Mouse (Mus musculus): ENCODE results near the gene Mapk11. TPM values are rescaled to one million over a fixed set of nuclear protein-coding genes. Genes with fewer than 3 reads are reported as not detected.
A peak's percentile ranks its signal among the peaks of the same experiment; 100 is the strongest.

Gene Mapk11
- polyA plus RNA-seq, 1 experiment: 9.1 TPM

GRCm38 (mm10) chr15:89195261-89195681 lies 45.8 kb upstream of the Mapk11 start:
- Histone ChIP-seq H3K27me3 (ENCODE audit: control insufficient read depth, insufficient read depth, insufficient read length) (no peaks in the 10 kb centered on the region), H3ac (ENCODE audit: control insufficient read depth, insufficient read length) (peak overlapping the region; percentile 72), H3K36me3 (ENCODE audit: control insufficient read depth, insufficient read depth) (no peaks in the 10 kb centered on the region), H3K4me3 (peak overlapping the region; percentile 43), H3K4me2 (ENCODE audit: low read depth) (peak overlapping the region; percentile 91), H3K79me2 (ENCODE audit: control insufficient read depth, insufficient read depth) (no peaks in the 10 kb centered on the region)
- TF ChIP-seq REST (IDR thresholded peaks at IDR 0.05; ENCODE audit: insufficient read depth, insufficient read length): no peak
- no peak for TF ChIP-seq TCF3 (IDR thresholded peaks at IDR 0.05; ENCODE audit: insufficient read length, low read depth)
- TF ChIP-seq E2F4 (IDR thresholded peaks at IDR 0.05; ENCODE audit: insufficient read depth): no peak

- Histone ChIP-seq H3K4me2 (ENCODE audit: low read depth) (no peak overlapping the region), H3K36me3 (ENCODE audit: control insufficient read depth, insufficient read depth) (no peaks in the 10 kb centered on the region), H3K79me2 (ENCODE audit: control insufficient read depth, insufficient read depth) (peaks cover 3% of the 10 kb centered on the region), H3K27me3 (ENCODE audit: control insufficient read depth, insufficient read depth, insufficient read length) (no peaks in the 10 kb centered on the region), H3K4me3 (no peak overlapping the region), H3ac (ENCODE audit: control insufficient read depth, insufficient read length) (no peak overlapping the region)
- TF ChIP-seq CEBPB (IDR thresholded peaks at IDR 0.05; ENCODE audit: insufficient read depth, poor library complexity, severe bottlenecking) (no peak), POLR2AphosphoS2 (IDR thresholded peaks at IDR 0.05; ENCODE audit: insufficient read length, low read depth) (no peak), SRF (IDR thresholded peaks at IDR 0.05; ENCODE audit: control insufficient read depth, insufficient read length, low read depth) (no peak), MYOG (IDR thresholded peaks at IDR 0.05; ENCODE audit: control insufficient read depth in 1 of 3, insufficient read depth in 1 of 3, insufficient read length in 2 of 3, low read depth in 2 of 3) (no peak), E2F4 (IDR thresholded peaks at IDR 0.05; ENCODE audit: insufficient read depth) (no peak), POLR2A (IDR thresholded peaks at IDR 0.05; ENCODE audit: insufficient read length, low read depth) (no peak), REST (IDR thresholded peaks at IDR 0.05; ENCODE audit: insufficient read depth, insufficient read length) (no peak), MAX (IDR thresholded peaks at IDR 0.05; ENCODE audit: low read depth) (no peak), TCF12 (IDR thresholded peaks at IDR 0.05; ENCODE audit: insufficient read depth, poor library complexity, severe bottlenecking) (no peak), USF1 (IDR thresholded peaks at IDR 0.05; ENCODE audit: low read depth) (no peak), MYOD1 (IDR thresholded peaks at IDR 0.05; ENCODE audit: control insufficient read depth in 1 of 3, insufficient read length in 2 of 3, low read depth in 2 of 3) (no peak), TCF3 (IDR thresholded peaks at IDR 0.05; ENCODE audit: insufficient read length, low read depth) (no peak)
These were observed 35.5 kb upstream of the Mapk11 start for GRCm38 (mm10) chr15:89184937-89185227.

GRCm38 (mm10) chr15:89184141-89184936 lies 34.9 kb upstream of the Mapk11 start:
- no peaks in the 10 kb centered on the region for H3K36me3 ChIP-seq (ENCODE audit: control insufficient read depth, insufficient read depth)
- TF ChIP-seq TCF3 (IDR thresholded peaks at IDR 0.05; ENCODE audit: insufficient read length, low read depth) (no peak), MYOG (IDR thresholded peaks at IDR 0.05; ENCODE audit: control insufficient read depth in 1 of 3, insufficient read depth in 1 of 3, insufficient read length in 2 of 3, low read depth in 2 of 3) (no peak), MAX (IDR thresholded peaks at IDR 0.05; ENCODE audit: low read depth) (no peak), POLR2A (IDR thresholded peaks at IDR 0.05; ENCODE audit: insufficient read length, low read depth) (no peak), TCF12 (IDR thresholded peaks at IDR 0.05; ENCODE audit: insufficient read depth, poor library complexity, severe bottlenecking) (no peak), CEBPB (IDR thresholded peaks at IDR 0.05; ENCODE audit: insufficient read depth, poor library complexity, severe bottlenecking) (no peak), POLR2AphosphoS2 (IDR thresholded peaks at IDR 0.05; ENCODE audit: insufficient read length, low read depth) (no peak)
- peaks cover 9% of the 10 kb centered on the region for H3K79me2 ChIP-seq (ENCODE audit: control insufficient read depth, insufficient read depth)
- no peaks in the 10 kb centered on the region for H3K27me3 ChIP-seq (ENCODE audit: control insufficient read depth, insufficient read depth, insufficient read length)
- no peak overlapping the region for H3ac ChIP-seq (ENCODE audit: control insufficient read depth, insufficient read length)
- H3K4me3 ChIP-seq: no peak overlapping the region
- no peak overlapping the region for H3K4me2 ChIP-seq (ENCODE audit: low read depth)

GRCm38 (mm10) chr15:89182842-89183241 lies 33.4 kb upstream of the Mapk11 start:
- Histone ChIP-seq H3K4me3 (no peak overlapping the region), H3K36me3 (ENCODE audit: control insufficient read depth, insufficient read depth) (no peaks in the 10 kb centered on the region), H3K4me2 (ENCODE audit: low read depth) (no peak overlapping the region), H3K79me2 (ENCODE audit: control insufficient read depth, insufficient read depth) (peaks cover 22% of the 10 kb centered on the region), H3K27me3 (ENCODE audit: control insufficient read depth, insufficient read depth, insufficient read length) (no peaks in the 10 kb centered on the region), H3ac (ENCODE audit: control insufficient read depth, insufficient read length) (no peak overlapping the region)
- no peak for TF ChIP-seq CEBPB (IDR thresholded peaks at IDR 0.05; ENCODE audit: insufficient read depth, poor library complexity, severe bottlenecking)

- Histone ChIP-seq H3ac (ENCODE audit: control insufficient read depth, insufficient read length) (no peak overlapping the region), H3K27me3 (ENCODE audit: control insufficient read depth, insufficient read depth, insufficient read length) (no peaks in the 10 kb centered on the region), H3K36me3 (ENCODE audit: control insufficient read depth, insufficient read depth) (no peaks in the 10 kb centered on the region), H3K4me3 (peak overlapping the region; percentile 65), H3K4me2 (ENCODE audit: low read depth) (no peak overlapping the region), H3K79me2 (ENCODE audit: control insufficient read depth, insufficient read depth) (peaks cover 27% of the 10 kb centered on the region)
- TF ChIP-seq REST (IDR thresholded peaks at IDR 0.05; ENCODE audit: insufficient read depth, insufficient read length) (no peak), TCF12 (IDR thresholded peaks at IDR 0.05; ENCODE audit: insufficient read depth, poor library complexity, severe bottlenecking) (no peak), POLR2AphosphoS2 (IDR thresholded peaks at IDR 0.05; ENCODE audit: insufficient read length, low read depth) (no peak), USF1 (IDR thresholded peaks at IDR 0.05; ENCODE audit: low read depth) (no peak), E2F4 (IDR thresholded peaks at IDR 0.05; ENCODE audit: insufficient read depth) (no peak), CEBPB (IDR thresholded peaks at IDR 0.05; ENCODE audit: insufficient read depth, poor library complexity, severe bottlenecking) (no peak), MAX (IDR thresholded peaks at IDR 0.05; ENCODE audit: low read depth) (no peak), TCF3 (IDR thresholded peaks at IDR 0.05; ENCODE audit: insufficient read length, low read depth) (no peak)
These were observed 32.9 kb upstream of the Mapk11 start for GRCm38 (mm10) chr15:89182328-89182741.

Measured in myocyte (in vitro differentiated cells).